Mouse (Mus musculus): ENCODE data around the gene Commd9. TPM values are rescaled to one million over a fixed set of nuclear protein-coding genes. Genes with fewer than 3 reads are reported as not detected.

Commd9 gene
- polyA plus RNA-seq, 2 experiments = 72.7 to 114 TPM

GRCm38 (mm10) chr2:101950716-101951520 is 64.9 kb downstream of the Commd9 start:
- 38% methylated on average over 7 of the region's 7 CpGs for WGBS
- Histone ChIP-seq H3K4me2 (replicated peaks; ENCODE audit: low read depth, low read length, severe bottlenecking) (no peak overlapping the region), H3K27me3 (ENCODE audit: control insufficient read depth, insufficient read depth, low read length) (no peaks in the 10 kb centered on the region), H3K36me3 (ENCODE audit: control insufficient read depth, insufficient read depth, low read length) (peaks cover 43% of the 10 kb centered on the region), H3K9me3 (ENCODE audit: control insufficient read depth, low read length) (no peaks in the 10 kb centered on the region), H3K4me1 (ENCODE audit: control insufficient read depth, insufficient read depth, low read length) (no peaks in the 10 kb centered on the region), H3K9ac (ENCODE audit: low read depth, low read length, severe bottlenecking) (no peak overlapping the region), H3K4me3 (replicated peaks; ENCODE audit: low read length) (no peak overlapping the region), H3K27ac (replicated peaks; ENCODE audit: low read depth, low read length) (no peak overlapping the region)
- no peak for TF ChIP-seq POLR2A (IDR thresholded peaks at IDR 0.05; ENCODE audit: borderline replicate concordance, extremely low read depth, insufficient read depth, insufficient read length)
- ATAC-seq (ENCODE audit: low FRiP score, low read depth) = no peak
- DNase-seq (ENCODE audit: low spot score) = no peak

Other genes with a start within 250 kb of the Commd9 start
- 0.14 and 0.20 TPM in 2 replicates for gene Rag1, start 236.7 kb upstream of the Commd9 start, polyA plus RNA-seq (2012; rRNA removed)
- 0.15 and 0.29 TPM in 2 replicates for gene Rag1, start 236.7 kb upstream of the Commd9 start, polyA plus RNA-seq (2014; fragmentation: Nextera tagmentation; extraction: Ambion mirVana)
- 14.4 and 22.2 TPM in 2 replicates for gene B230118H07Rik, start 236.7 kb upstream of the Commd9 start, polyA plus RNA-seq (2012; rRNA removed)
- 47.3 and 56.2 TPM in 2 replicates for gene B230118H07Rik, start 236.7 kb upstream of the Commd9 start, polyA plus RNA-seq (2014; fragmentation: Nextera tagmentation; extraction: Ambion mirVana)
- gene Traf6, start 207.8 kb upstream of the Commd9 start, polyA plus RNA-seq (2012; rRNA removed) = 13.2 and 14.6 TPM in 2 replicates
- 12.8 and 13.8 TPM in 2 replicates for gene Traf6, start 207.8 kb upstream of the Commd9 start, polyA plus RNA-seq (2014; fragmentation: Nextera tagmentation; extraction: Ambion mirVana)
- gene Prr5l, start 3.2 kb upstream of the Commd9 start, polyA plus RNA-seq (2012; rRNA removed) = 16.4 and 21.8 TPM in 2 replicates
- gene Prr5l, start 3.2 kb upstream of the Commd9 start, polyA plus RNA-seq (2014; fragmentation: Nextera tagmentation; extraction: Ambion mirVana) = 27.3 and 29.0 TPM in 2 replicates

Data from limb, embryonic 14.5 days (tissue).